Mouse (Mus musculus) megakaryocyte, embryonic 14.5 days (primary cell): ENCODE data around the gene Gca.

Source experiments
- FLI1 ChIP-seq: IDR thresholded peaks from 2 replicates; pipeline ENCODE4 v1.6.1; 2012; ENCODE audit warnings: low read length, inconsistent platforms, mixed read lengths
- GATA1 ChIP-seq: IDR thresholded peaks from 3 replicates; pipeline ENCODE4 v1.6.1; 2012; ENCODE audit warnings: mixed read lengths, low read length, inconsistent platforms, borderline replicate concordance

GRCm38 (mm10) chr2:62715260-62715659 lies 51.2 kb downstream of the Gca start:
- no peak for TF ChIP-seq GATA1
- TF ChIP-seq FLI1, result no peak
